Mouse (Mus musculus) liver, adult 2 months (tissue): Measurements from ENCODE around the gene Cd300e.

Experiments used
- CTCF ChIP-seq: fragments of 200-500 bp; IDR thresholded peaks from 2 replicates; pipeline ENCODE4 v1.5.1; 2011; ENCODE audit warnings: low read depth, low read length, control low read depth
- POLR2A ChIP-seq: fragments of 200-500 bp; IDR thresholded peaks from 2 replicates; pipeline ENCODE4 v1.6.1; 2011; ENCODE audit warnings: low read length, control low read depth; ENCODE audit not compliant: insufficient read depth; ENCODE audit errors: extremely low read depth

DNA sequence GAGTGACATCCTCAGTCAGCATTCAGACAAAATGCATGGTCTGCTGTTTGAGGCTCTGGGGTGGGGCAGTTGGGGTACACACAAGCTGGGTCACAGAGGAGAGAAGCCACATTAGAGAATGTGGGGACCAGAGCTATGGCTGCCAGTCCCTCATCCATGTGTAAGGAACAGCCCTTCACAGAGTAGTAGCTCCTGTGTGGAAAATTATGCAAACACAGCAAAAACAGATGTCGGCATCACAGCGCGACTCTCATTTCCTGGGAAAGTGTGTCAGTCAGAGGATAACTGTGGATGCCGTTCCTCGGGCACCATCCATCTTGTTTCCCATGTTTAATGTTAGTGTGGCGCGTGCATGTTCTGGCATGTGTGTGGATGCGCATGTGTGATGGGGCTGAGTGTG, 46.2 kb upstream of the Cd300e start:
- TF ChIP-seq CTCF: no peak
- no peak for TF ChIP-seq POLR2A
